Mouse (Mus musculus) skeletal muscle tissue, adult 2 months (tissue): Measurements from ENCODE around the gene Swap70.
A peak's percentile ranks its signal among the peaks of the same experiment; 100 is the strongest.

ENCODE experiments used
- DNase-seq: peaks from one replicate; pipeline ENCODE4 v3.0.0-alpha.2; 2012; ENCODE audit warnings: low read depth, low spot score

Swap70 gene

DNA sequence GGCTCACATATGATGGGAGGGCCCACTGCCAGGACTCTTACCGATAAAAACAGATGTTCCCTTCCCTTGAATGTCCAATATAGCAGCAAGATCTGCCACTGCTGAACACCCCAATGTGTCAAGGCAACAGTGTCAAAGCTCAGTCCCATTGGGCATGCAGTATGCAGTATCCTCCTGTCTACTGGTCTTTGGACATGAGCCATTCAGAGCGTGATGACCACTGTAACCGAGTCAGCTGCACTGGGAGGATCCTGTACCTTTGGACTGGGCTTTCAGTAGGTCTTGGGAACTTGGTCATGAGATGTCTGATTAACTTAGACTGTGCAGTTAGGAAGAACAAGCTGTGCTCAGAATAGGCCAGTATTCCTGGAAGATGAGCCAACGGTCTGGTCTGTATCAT lies 84.0 kb downstream of the Swap70 start:
- peak; percentile 30 for DNase-seq

DNA sequence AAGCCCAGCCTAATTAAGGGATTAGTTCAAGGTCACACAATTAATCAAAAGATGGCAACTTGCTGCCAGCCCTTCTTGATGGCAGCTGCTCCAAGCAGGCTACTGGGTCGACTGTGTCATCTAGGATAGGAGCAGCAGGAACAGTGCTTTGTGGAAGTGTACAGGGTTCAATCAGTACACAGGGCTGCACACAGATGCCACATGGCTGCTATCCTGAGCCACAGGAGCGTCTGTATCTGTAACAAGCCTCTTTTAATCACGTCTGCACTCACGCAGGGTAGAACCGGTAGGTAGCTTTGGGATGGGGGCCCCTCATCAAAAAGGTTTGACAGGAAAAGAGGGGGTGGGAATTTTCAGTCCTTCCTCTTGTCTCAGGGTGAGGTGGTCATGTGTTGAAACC lies 84.8 kb downstream of the Swap70 start:
- no peak for DNase-seq

DNA sequence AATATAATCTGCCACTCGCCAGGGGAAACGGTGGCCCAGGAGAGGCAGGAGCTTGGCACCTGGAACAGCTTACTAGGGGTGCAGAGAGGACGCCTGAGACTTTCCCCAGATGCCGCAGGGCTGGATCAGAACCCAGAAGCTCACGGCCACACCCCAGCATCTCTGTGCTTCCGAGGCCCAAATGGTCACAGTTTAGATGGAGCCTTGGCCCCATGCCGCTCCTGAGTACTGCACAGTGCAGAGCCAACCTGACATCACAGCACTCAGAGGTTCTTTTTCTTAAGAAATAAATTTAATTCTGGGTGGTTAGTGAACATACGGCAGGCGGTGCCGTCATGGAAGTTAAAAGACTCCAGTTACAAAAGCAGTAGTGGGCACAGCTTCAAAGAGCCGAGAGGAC lies 86.2 kb downstream of the Swap70 start:
- DNase-seq, result peak; percentile 27

DNA sequence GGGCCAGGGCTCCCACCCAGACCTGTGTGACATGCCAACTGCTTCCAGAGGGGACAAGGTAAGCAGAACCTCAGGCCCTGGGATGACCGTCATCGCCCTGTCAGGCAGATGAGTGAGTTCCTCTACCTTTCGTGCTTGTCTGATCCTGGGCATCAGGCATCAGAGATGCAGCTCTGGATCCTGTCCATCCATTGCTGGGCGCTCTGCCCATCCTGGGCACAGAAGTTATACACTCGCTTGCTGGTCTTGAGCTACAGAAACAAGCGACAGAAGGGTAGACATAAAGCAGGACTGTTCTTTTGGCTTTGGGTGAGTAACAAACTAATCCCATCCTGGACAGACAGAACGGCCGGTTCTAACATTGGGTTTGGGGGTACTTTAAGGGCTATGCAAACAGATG lies 87.7 kb downstream of the Swap70 start:
- no peak for DNase-seq

DNA sequence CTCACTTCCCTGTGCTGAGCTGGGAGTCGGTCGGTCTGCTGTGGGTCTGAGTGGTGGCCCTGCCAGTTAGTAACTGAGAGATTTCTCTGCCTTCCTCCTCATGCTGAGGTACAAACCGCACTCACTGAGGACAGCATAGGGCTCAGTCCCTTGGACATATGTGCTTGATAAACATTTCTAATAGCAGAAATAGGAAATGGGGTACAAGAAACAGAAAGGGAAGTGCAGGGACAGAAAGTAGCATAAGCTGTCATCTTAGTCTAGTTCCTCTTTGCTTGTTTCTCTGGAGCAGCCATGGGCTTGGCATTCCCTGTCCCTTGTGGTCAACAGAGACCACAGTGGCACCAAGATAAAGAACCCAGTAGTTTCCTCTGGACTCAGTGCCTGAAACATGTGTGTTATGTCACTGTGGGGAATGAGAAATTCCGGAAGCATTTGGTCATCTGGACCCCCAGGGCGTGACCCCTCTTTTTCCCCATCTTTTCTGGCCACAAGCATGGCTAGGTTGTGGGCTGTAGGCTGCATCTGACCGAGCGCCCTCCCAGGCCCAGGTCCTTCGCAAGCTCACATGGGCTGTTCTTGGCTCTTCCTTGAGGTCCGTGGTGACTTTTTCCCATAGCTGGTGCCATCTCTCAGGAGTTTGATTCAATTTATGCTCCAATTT lies 92.0 kb downstream of the Swap70 start:
- DNase-seq, result peak; percentile 48

DNA sequence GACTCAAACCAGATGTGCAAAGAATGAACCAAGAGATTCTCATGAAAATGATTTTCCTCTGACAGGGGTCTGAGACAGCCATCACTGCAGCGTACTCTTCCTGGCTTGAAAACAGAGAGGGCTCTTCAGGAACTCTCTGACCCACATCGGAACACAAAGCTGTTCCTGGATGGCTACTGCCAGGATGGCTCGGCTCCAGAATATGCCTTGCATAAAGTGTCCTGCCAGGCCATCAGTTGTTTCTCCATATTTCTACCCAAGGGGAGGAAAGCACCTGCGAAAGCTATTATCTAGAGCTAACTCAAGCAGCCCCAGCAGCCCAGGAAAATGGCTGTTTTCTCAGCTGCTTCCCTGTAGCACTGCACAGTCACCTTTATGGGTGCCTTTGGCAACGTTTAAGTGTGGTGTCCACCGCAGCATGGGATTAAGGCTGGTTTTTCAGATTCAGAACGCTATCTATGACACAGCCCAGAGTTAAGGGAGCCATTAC lies 92.9 kb downstream of the Swap70 start:
- no peak for DNase-seq

DNA sequence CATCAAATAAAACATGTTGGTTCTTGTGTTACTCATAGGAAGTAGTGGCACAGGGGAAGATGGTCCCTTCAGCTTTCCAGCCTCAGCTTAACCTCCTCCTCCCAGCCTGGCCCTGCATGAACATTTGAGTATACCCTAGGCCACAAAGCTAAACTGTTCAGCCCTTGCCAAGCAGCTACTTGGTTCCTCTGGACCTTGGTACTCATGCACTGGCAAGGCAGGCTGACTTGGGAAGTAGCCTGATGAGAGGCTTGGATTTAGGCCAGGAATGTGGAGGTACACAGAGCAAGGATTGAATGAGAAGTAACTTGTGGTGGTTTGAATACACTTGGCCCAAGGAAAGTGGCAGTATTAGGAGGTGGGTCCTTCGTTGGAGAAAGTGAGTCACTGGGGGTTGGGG lies 93.8 kb downstream of the Swap70 start:
- no peak for DNase-seq

DNA sequence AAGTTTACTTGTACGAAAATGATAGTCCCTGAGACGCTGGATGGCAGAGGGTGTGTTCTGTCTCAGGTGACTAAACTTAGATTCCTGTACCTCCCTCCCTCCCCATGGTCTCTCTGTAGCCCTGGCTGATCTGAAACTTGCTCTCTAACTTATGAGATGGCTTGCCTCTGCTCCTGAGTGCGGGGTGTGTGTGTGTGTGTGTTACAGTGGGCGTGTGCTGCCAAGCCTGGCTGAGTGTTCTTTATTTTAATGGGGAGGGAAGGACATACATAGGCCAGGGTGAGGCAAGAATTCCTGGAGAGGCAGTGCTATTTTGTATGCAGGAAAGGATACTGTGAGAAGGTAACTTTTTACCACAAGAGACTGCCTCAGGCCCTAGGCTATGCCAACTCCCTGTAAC lies 95.9 kb downstream of the Swap70 start:
- DNase-seq, result no peak

DNA sequence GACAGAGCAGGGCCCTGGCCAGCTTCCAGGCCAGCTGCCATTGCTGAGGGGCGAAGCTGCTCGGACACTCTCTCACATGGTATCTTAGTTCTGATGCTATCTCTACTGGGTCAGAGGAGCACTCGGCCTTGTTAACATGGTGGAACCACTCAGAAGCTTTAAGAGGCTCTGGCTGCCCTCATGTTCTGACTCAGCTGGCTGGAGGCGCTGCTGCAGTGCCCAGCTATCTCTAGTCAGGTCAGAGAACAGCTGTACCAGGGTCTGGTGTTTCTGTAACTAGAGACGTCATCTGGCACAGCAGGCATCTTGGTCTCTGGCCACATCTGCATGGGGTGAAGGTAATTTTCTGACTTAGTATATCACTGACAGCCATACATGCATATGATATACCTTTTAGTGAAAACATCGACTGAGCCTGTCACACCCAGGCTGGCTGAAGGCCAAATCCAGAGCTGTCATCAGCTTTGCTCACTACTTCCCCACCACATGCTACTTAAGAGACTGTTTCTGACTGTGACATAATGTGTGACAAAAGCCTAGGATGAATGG lies 97.5 kb downstream of the Swap70 start:
- DNase-seq, result no peak

DNA sequence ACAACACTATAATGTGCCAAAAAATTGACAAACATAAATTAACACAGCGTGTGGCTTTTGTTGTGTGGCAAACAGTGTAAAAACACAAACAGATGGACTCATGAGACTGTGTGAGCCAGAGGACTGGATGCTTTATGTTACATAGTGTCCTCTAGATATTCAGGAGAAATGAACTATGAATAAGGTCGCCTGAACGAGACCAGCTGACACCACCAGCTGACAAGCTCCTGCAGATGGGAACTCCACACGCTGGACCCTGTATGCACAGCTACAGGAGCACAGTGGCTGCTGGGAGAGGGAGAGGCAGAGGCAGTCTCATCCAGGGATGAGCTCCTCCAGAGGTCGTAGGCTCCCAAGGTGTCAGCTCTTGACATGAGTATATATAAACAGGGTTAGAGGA lies 99.6 kb downstream of the Swap70 start:
- no peak for DNase-seq

DNA sequence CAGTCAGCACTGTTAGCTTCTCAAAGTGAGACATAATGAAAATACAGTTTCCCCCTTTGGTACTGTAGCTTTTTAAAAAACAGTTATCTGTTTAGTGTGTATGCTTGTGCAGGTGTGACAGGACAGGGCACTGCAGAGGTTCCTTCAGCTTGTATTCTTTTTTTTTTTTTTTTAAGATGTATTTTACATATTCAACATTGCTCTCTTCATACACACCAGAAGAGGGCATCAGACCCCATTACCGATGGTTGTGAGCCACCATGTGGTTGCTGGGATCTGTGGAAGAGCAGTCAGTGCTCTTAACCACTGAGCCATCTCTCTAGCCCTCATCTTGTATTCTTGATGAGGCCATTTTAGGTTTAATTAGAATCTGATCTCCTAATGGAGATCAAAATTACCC lies 103.3 kb downstream of the Swap70 start:
- no peak for DNase-seq

DNA sequence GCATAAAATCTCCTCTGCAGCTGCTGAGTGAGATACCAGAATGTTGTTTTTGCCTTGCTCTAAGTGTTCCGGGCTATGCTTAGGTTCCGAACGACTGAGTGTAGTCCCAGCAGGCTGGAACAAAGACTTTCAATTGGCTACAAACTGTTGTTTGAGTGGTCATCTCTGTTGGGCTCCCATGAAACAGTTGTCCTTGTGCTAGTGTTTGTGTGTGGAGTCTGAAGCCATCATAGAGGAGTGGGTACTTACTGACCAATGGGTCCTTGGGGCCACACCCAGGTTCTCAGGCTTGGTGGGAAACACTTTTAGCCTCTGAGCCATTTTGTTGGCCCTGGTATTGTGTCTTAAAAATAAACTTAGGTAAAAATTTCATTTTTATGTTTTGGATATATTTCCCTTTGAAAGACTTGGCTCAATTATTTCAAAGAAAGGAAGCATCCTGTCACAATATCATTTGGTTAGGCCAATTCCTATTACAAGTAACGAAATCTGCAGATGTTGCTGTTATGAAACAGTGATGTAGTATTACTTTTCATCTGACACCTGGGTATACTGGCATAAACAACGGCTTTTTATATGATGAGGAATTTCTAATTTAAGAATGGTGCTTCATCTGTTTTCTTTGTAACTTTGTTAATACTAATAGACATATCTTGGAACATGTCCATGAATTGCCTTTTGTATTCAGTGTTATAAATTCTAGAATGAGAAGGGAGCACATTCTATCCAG lies 104.0 kb downstream of the Swap70 start:
- DNase-seq, result peak; percentile 68
